Mouse (Mus musculus) midbrain, embryonic 10.5 days (tissue): ENCODE measurements around the gene Dip2b. TPM values are rescaled to one million over a fixed set of nuclear protein-coding genes. Genes with fewer than 3 reads are reported as not detected.

Experiments
- DNase-seq: peaks from one replicate; pipeline ENCODE4 v3.0.0-alpha.2; 2017; ENCODE audit warnings: low spot score
- H3K27ac ChIP-seq: fragments of 300-500 bp; sonication (generic); replicated peaks from 2 replicates; pipeline ENCODE4 v1.5.1; 2016; ENCODE audit warnings: mild to moderate bottlenecking
- H3K27me3 ChIP-seq: fragments of 300-500 bp; sonication (generic); 2 replicates; pipeline ENCODE4 v1.6.1; 2016; ENCODE audit warnings: low read depth, mild to moderate bottlenecking; ENCODE audit not compliant: poor library complexity, severe bottlenecking
- H3K36me3 ChIP-seq: fragments of 300-500 bp; sonication (generic); 2 replicates; pipeline ENCODE4 v1.6.1; 2016; ENCODE audit warnings: mild to moderate bottlenecking, moderate library complexity
- H3K4me1 ChIP-seq: fragments of 300-500 bp; sonication (generic); 2 replicates; pipeline ENCODE4 v1.6.1; 2016
- H3K4me3 ChIP-seq: fragments of 300-500 bp; sonication (generic); 2 replicates; pipeline ENCODE4 v1.5.1; 2016; ENCODE audit warnings: mild to moderate bottlenecking, moderate library complexity
- H3K9me3 ChIP-seq: fragments of 300-500 bp; sonication (generic); replicated peaks from 2 replicates; pipeline ENCODE4 v1.6.1; 2016; ENCODE audit warnings: mild to moderate bottlenecking
- WGBS: fragments of 180-500 bp; shearing (Covaris S2); methylation state at CpG from one replicate; pipeline ENCODE4 v1.1.7; 2016; 5-methylcytosine and 5-hydroxymethylcytosine counted together
- polyA plus RNA-seq: library from polyadenylated mRNA; unstranded; fragments of >200 nt; fragmentation: Nextera tagmentation; extraction: Ambion mirVana; gene quantifications from 2 replicates; pipeline ENCODE4 v1.2.1, GENCODE M21; 2016

Dip2b gene
- polyA plus RNA-seq, 1 experiment from 2014 or later = 16.4 TPM

DNA sequence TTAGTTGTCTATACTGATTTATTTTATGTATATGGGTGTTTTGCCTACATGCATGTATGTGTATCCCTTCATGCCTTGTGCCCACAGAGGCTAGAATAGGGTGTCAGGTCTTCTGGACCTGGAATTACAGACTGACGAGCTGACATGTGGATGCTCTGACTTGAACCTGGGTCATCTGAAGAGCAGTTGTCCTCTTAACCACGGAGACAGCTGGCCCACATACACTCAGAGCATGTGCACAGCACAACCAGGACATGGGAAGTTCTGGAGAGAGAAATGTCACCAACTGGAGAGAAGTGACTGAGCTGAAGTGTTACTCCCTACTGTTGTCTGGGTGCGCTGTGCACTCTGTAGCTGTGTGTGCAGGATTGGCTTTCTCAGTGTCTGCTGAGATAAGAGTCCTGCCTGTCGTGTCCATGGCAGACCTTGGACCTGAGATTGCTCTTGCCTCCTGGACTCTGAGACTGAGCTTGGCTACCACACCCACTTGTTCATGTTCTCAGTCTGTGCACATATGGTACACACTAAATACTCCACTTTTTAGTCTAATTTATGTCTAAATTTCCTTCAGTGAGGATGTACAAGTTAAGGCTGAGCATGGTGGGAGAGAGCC, 117.7 kb downstream of the Dip2b start:
- Histone ChIP-seq H3K9me3 (no peaks in the 10 kb centered on the region), H3K4me1 (peaks cover 3% of the 10 kb centered on the region; the same call in 1 of the 2 replicates), H3K36me3 (peaks cover 94% of the 10 kb centered on the region), H3K27me3 (no peaks in the 10 kb centered on the region), H3K27ac (no peak overlapping the region), H3K4me3 (no peak overlapping the region)
- WGBS = 96% methylated on average over 4 of the region's 4 CpGs
- DNase-seq = no peak

DNA sequence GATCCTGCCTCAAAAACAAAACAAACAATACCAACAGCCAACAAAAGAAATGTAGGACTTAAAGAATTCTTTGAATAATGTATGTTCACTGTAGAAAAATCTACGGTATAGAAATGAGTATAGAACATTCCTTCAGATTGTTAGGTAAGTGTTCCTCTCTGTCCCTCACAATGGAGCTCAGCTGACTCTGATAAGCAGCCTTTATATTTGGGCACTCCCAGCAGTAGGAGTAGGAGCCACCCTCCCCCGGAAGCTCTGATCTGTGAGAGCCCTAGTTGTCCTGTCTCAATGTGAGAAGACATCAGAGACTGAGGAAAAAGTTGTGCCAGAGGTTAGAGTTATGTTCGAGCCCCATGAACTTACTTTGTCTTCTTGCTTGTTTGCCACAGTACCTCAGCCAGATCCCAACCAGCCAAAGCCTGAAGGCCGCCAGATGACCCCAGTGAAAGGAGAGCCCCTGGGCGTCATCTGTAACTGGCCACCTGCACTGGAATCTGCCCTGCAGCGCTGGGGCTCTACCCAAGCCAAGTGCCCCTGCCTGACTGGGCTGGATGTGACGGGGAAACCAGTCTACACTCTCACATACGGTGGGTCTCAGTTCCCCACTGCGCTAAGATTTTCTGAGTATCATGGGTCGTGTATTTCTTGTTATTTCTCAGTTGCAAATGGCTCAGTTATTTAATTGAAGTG, 118.5 kb downstream of the Dip2b start:
- Histone ChIP-seq H3K9me3 (no peaks in the 10 kb centered on the region), H3K36me3 (peaks cover 94% of the 10 kb centered on the region), H3K4me1 (no peaks in the 10 kb centered on the region), H3K27me3 (no peaks in the 10 kb centered on the region), H3K27ac (no peak overlapping the region), H3K4me3 (no peak overlapping the region)
- 87% methylated on average over 10 of the region's 10 CpGs for WGBS
- no peak for DNase-seq

DNA sequence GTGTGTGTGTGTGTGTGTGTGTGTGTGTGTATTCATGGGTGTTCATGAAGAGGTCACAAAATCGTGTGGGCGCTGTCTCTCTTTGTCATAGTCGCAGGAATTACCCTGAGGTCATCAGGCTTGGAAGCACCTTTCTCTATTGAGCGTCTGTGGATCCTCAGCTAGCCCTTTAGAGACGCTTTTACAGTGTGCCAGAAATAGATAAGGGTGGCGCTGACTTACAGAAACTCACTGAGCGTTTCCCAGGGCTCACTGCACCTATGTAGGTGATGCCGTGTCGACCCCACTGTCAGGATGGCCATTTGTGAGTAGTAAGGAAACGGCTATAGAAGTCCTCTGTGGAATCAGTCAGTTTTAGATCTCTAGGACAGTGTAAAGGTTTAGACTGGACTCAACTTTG, 120.5 kb downstream of the Dip2b start:
- H3K4me3 ChIP-seq = no peak overlapping the region
- DNase-seq = no peak
- H3K9me3 ChIP-seq = no peaks in the 10 kb centered on the region
- no peak overlapping the region for H3K27ac ChIP-seq
- H3K27me3 ChIP-seq = no peaks in the 10 kb centered on the region
- H3K4me1 ChIP-seq = no peaks in the 10 kb centered on the region
- whole genome bisulfite sequencing = 94% methylated on average over 10 of the region's 10 CpGs
- peaks cover 95% of the 10 kb centered on the region for H3K36me3 ChIP-seq

DNA sequence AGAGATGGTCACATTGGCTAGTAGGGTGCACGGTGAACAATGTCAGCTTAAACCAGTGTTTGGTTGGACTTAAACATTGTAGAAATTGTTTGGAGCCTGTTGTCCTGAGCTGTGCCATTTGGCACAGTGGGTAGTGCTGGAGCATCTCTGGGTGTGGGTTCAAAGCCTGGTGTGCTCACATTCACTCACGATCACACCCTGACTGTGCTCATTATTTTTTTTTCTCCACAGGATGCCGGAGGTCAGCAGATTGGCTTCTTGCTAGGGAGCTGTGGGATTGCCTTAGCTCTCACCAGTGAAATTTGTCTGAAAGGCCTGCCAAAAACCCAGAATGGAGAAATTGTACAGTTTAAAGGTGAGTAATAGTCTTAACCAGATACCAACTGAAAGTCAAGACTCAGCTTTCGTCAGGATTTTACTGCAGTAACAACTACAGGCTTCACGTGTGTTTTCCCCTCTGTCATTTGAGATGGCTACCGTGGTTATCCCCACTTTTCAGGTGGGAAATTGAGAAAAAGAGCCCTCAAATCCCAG, 123.3 kb downstream of the Dip2b start:
- no peaks in the 10 kb centered on the region for H3K9me3 ChIP-seq

GRCm38 (mm10) chr15:100163381-100164051, 125.1 kb downstream of the Dip2b start:
- no peak overlapping the region for H3K27ac ChIP-seq
- no peaks in the 10 kb centered on the region for H3K4me1 ChIP-seq
- no peaks in the 10 kb centered on the region for H3K27me3 ChIP-seq
- no peaks in the 10 kb centered on the region for H3K9me3 ChIP-seq
- 89% methylated on average over 3 of the region's 3 CpGs for WGBS
- no peak for DNase-seq
- no peak overlapping the region for H3K4me3 ChIP-seq
- H3K36me3 ChIP-seq = peaks cover 86% of the 10 kb centered on the region

More for the DNA sequence above, 123.3 kb downstream of the Dip2b start:
- Histone ChIP-seq H3K4me1 (no peaks in the 10 kb centered on the region), H3K27ac (no peak overlapping the region), H3K4me3 (no peak overlapping the region), H3K27me3 (no peaks in the 10 kb centered on the region), H3K36me3 (peaks cover 83% of the 10 kb centered on the region)
- DNase-seq = no peak
- 87% methylated on average over 6 of the region's 6 CpGs for WGBS

DNA sequence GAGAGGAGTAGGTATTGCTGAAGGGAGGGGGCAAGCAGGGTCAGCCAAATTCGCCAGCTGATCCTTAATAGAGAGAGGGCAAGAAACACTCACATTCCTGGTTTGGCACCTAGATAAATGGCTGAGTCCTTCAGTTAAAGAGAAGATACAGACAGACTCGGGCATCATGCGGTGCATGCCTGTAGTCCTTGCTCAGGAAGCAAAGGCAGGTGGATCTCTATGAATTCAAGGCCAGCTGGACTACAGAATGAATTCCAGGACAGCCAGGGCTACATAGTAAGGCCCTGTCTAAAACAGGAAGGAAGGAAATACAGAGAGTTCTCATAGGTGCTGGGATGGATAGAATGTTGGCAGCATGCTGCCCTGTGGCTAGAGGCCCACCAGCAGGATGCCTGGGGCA, 128.0 kb downstream of the Dip2b start:
- H3K27me3 ChIP-seq = no peaks in the 10 kb centered on the region
- no peak for DNase-seq
- H3K4me3 ChIP-seq = no peak overlapping the region
- WGBS = 86% methylated on average over 3 of the region's 3 CpGs
- no peaks in the 10 kb centered on the region for H3K4me1 ChIP-seq
- H3K36me3 ChIP-seq = peaks cover 87% of the 10 kb centered on the region
- no peaks in the 10 kb centered on the region for H3K9me3 ChIP-seq
- no peak overlapping the region for H3K27ac ChIP-seq

GRCm38 (mm10) chr15:100167791-100168190, 129.3 kb downstream of the Dip2b start:
- no peak overlapping the region for H3K4me3 ChIP-seq
- no peaks in the 10 kb centered on the region for H3K9me3 ChIP-seq
- no peaks in the 10 kb centered on the region for H3K27me3 ChIP-seq
- H3K36me3 ChIP-seq = peaks cover 87% of the 10 kb centered on the region
- no peak overlapping the region for H3K27ac ChIP-seq
- 94% methylated on average over 6 of the region's 6 CpGs for WGBS
- no peak for DNase-seq
- H3K4me1 ChIP-seq = no peaks in the 10 kb centered on the region

DNA sequence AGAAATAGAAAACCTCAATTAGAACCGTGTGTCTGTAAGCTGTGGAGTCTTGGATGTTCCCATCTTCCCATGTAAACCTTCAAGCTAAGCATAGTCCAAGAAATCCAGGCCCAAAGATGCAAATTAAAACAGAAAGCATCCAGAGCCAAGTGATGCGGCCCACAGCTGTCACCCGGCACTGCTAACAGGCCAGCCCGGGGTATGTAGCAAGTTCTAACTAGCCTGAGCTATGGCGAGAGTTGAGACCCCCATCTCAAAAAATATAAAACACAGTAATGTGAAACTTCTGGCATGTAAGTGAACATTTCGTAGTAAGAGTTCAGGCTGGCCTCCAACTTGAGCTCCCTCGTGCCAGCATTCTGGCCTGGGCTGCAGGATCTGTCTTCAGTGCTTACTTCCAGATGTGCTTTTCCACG, 129.7 kb downstream of the Dip2b start:
- Histone ChIP-seq H3K27me3 (no peaks in the 10 kb centered on the region), H3K9me3 (no peaks in the 10 kb centered on the region), H3K36me3 (peaks cover 87% of the 10 kb centered on the region), H3K27ac (no peak overlapping the region), H3K4me1 (no peaks in the 10 kb centered on the region), H3K4me3 (no peak overlapping the region)
- no peak for DNase-seq
- WGBS = 91% methylated on average over 8 of the region's 8 CpGs

DNA sequence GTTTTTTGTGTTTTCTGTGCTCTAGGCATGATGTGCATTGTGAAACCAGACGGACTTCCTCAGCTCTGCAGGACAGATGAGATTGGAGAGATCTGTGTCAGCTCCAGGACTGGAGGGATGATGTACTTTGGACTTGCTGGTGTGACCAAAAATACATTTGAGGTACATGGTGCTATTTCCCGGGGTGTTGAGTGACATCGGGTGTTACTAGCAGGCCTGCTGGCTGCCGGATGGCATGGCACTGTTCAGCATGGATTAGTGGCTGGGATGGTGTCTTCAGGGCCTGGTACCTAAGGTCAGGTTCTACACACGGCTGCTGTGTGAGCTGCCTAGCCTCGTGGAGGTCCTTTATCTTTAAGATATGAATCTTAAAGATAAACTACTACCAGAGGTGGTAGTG, 136.7 kb downstream of the Dip2b start:
- H3K4me3 ChIP-seq = no peak overlapping the region
- WGBS = 92% methylated on average over 6 of the region's 6 CpGs
- peaks cover 92% of the 10 kb centered on the region for H3K36me3 ChIP-seq
- H3K27ac ChIP-seq = no peak overlapping the region
- no peaks in the 10 kb centered on the region for H3K9me3 ChIP-seq
- no peaks in the 10 kb centered on the region for H3K4me1 ChIP-seq
- H3K27me3 ChIP-seq = no peaks in the 10 kb centered on the region
- no peak for DNase-seq

- H3K9me3 ChIP-seq = no peaks in the 10 kb centered on the region
- no peaks in the 10 kb centered on the region for H3K4me1 ChIP-seq
- H3K27me3 ChIP-seq = no peaks in the 10 kb centered on the region
- WGBS = 91% methylated on average over 3 of the region's 3 CpGs
- no peak overlapping the region for H3K4me3 ChIP-seq
- no peak overlapping the region for H3K27ac ChIP-seq
- H3K36me3 ChIP-seq = peaks cover 92% of the 10 kb centered on the region
- DNase-seq = no peak
Measured at GRCm38 (mm10) chr15:100177167-100177566, 138.7 kb downstream of the Dip2b start.

DNA sequence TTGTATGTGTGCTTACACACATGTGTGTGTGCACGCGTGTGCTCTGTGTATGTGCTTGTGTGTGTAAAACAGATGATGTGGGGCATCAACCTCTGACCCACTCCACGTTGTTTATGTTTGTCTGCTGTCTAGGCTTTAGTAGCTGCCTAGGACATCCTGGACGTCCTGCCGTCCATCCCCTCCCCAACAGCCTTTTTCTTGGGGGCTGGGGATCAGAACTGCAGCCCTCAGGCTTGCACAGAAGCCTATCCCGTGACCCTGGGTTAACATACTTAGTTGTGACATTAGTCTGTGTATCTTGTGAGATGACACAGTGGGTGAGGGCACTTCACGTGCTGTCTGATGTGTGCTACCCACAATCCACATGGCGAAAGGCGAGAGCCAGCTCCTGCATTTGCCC, 139.1 kb downstream of the Dip2b start:
- H3K9me3 ChIP-seq = no peaks in the 10 kb centered on the region
- no peak for DNase-seq
- H3K36me3 ChIP-seq = peaks cover 92% of the 10 kb centered on the region
- H3K4me1 ChIP-seq = no peaks in the 10 kb centered on the region
- H3K4me3 ChIP-seq = no peak overlapping the region
- H3K27ac ChIP-seq = no peak overlapping the region
- WGBS = 91% methylated on average over 9 of the region's 9 CpGs
- no peaks in the 10 kb centered on the region for H3K27me3 ChIP-seq

DNA sequence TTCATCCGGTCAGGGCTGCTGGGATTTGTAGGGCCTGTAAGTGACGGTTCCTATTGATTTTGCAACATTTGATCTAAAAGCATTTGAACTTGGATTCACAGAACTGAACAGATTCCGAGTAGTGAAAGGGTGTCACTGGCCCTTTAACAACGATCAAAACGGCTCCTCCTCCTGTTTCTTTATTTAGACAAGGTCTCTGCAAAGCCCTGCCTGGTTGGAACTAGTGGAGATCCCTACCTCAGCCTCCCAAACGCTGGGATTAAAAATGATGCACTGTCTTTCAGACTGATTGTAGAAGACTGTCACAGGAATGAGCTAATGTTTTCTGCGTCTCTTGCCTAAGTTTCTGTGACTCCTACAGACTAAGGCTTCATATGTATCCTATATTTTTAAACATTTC, 140.0 kb downstream of the Dip2b start:
- Histone ChIP-seq H3K27ac (no peak overlapping the region), H3K9me3 (no peaks in the 10 kb centered on the region), H3K4me3 (no peak overlapping the region), H3K36me3 (peaks cover 90% of the 10 kb centered on the region), H3K27me3 (no peaks in the 10 kb centered on the region), H3K4me1 (no peaks in the 10 kb centered on the region)
- DNase-seq = no peak
- WGBS = 86% methylated on average over 7 of the region's 7 CpGs

DNA sequence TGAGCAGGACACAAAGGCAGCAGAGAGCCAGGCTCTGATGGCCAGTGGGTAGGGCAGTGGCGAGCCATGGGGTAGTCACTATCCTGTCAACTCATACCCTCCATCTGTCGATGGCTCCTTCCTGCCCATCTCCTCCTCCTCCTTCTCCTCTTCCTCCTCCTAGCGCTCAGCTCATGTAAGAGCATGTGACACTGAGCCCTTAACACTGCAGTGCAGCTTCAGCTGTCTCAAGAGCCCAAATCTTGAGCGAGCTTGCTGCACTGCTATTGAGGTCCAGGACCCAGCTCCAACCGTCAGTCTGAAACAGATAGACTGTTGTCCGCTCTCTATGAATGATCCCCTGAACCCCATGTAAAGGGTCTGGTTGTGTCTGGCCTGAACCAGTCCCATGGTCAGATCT, 141.2 kb downstream of the Dip2b start:
- Histone ChIP-seq H3K36me3 (peaks cover 90% of the 10 kb centered on the region), H3K27me3 (no peaks in the 10 kb centered on the region), H3K9me3 (no peaks in the 10 kb centered on the region), H3K4me3 (no peak overlapping the region), H3K27ac (no peak overlapping the region), H3K4me1 (no peaks in the 10 kb centered on the region)
- 94% methylated on average over 6 of the region's 6 CpGs for WGBS
- no peak for DNase-seq
